Mouse (Mus musculus) stomach, postnatal 0 days (tissue): ENCODE measurements around the gene Dmrt1. TPM values are rescaled to one million over a fixed set of nuclear protein-coding genes. Genes with fewer than 3 reads are reported as not detected.
A peak's percentile ranks its signal among the peaks of the same experiment; 100 is the strongest.

ENCODE experiments used
- ATAC-seq: fragments of 200-750 bp; cut with Nextera tagmentation; 2 replicates; pipeline ENCODE4 v1.8.0; 2017; ENCODE audit not compliant: low FRiP score, low TSS enrichment
- DNase-seq: peaks from one replicate; pipeline ENCODE4 v3.0.0-alpha.2; 2016; ENCODE audit warnings: low spot score
- H3K27ac ChIP-seq: fragments of 300-500 bp; sonication (generic); replicated peaks from 2 replicates; pipeline ENCODE4 v1.5.1; 2014; ENCODE audit warnings: mild to moderate bottlenecking, control low read depth
- H3K27me3 ChIP-seq: fragments of 300-500 bp; sonication (generic); 2 replicates; pipeline ENCODE4 v1.6.1; 2014; ENCODE audit warnings: low read length; ENCODE audit not compliant: control insufficient read depth, insufficient read depth
- H3K36me3 ChIP-seq: fragments of 300-500 bp; sonication (generic); 2 replicates; pipeline ENCODE4 v1.6.1; 2014; ENCODE audit warnings: low read length, mixed read lengths; ENCODE audit not compliant: control insufficient read depth, insufficient read depth
- H3K4me1 ChIP-seq: fragments of 300-500 bp; sonication (generic); replicated peaks from 2 replicates; pipeline ENCODE4 v1.6.1; 2014; ENCODE audit warnings: antibody characterized with exemption; ENCODE audit not compliant: control insufficient read depth, insufficient read depth
- H3K4me2 ChIP-seq: fragments of 300-500 bp; sonication (generic); replicated peaks from 2 replicates; pipeline ENCODE4 v1.6.1; 2014; ENCODE audit warnings: low read depth, mild to moderate bottlenecking, control low read depth, moderate library complexity
- H3K4me3 ChIP-seq: fragments of 300-500 bp; sonication (generic); 2 replicates; pipeline ENCODE4 v1.5.1; 2014; ENCODE audit warnings: low read depth, low read length, control low read depth
- H3K9ac ChIP-seq: fragments of 300-500 bp; sonication (generic); 2 replicates; pipeline ENCODE4 v1.6.1; 2014; ENCODE audit warnings: mild to moderate bottlenecking, low read length, control low read depth, mixed read lengths
- H3K9me3 ChIP-seq: fragments of 300-500 bp; sonication (generic); 2 replicates; pipeline ENCODE4 v1.6.1; 2016; ENCODE audit warnings: low read length; ENCODE audit not compliant: control insufficient read depth
- CTCF ChIP-seq: IDR thresholded peaks from 2 replicates; pipeline ENCODE4 v1.5.1; 2016; ENCODE audit warnings: antibody characterized with exemption, low read depth, mild to moderate bottlenecking, moderate library complexity
- EP300 ChIP-seq: optimal IDR thresholded peaks from 2 replicates; pipeline ENCODE3; 2016; ENCODE audit warnings: antibody characterized with exemption
- WGBS: fragments of 180-500 bp; shearing (Covaris S2); extraction: QIAGEN DNeasy Blood & Tissue Kit; methylation state at CpG from one replicate; pipeline ENCODE4 v1.1.7; 2014; 5-methylcytosine and 5-hydroxymethylcytosine counted together
- polyA plus RNA-seq: library from polyadenylated mRNA; unstranded; fragments of >200 nt; fragmentation: Nextera tagmentation; extraction: Ambion mirVana; gene quantifications from 2 replicates; pipeline ENCODE4 v1.2.1, GENCODE M21; 2015

The Dmrt1 gene
- polyA plus RNA-seq, 1 experiment from 2014 or later: not detected

GRCm38 (mm10) chr19:25506616-25507015 lies 1.2 kb downstream of the Dmrt1 start:
- WGBS: 3% methylated on average over 23 of the region's 23 CpGs
- Histone ChIP-seq H3K9me3 (no peaks in the 10 kb centered on the region; the same call in 1 of the 2 replicates), H3K9ac (no peak overlapping the region), H3K4me3 (peak overlapping the region; percentile 15; the same call in 1 of the 2 replicates), H3K36me3 (no peaks in the 10 kb centered on the region), H3K4me1 (no peaks in the 10 kb centered on the region), H3K27me3 (peaks cover 16% of the 10 kb centered on the region), H3K27ac (no peak overlapping the region), H3K4me2 (no peak overlapping the region)
- ATAC-seq (no peak), DNase-seq (peak; percentile 16)
- TF ChIP-seq CTCF (no peak), EP300 (no peak)

GRCm38 (mm10) chr19:25514986-25515530 lies 9.6 kb downstream of the Dmrt1 start:
- TF ChIP-seq EP300 (no peak), CTCF (no peak)
- 42% methylated on average over 11 of the region's 12 CpGs for WGBS
- Histone ChIP-seq H3K27me3 (no peaks in the 10 kb centered on the region), H3K27ac (no peak overlapping the region), H3K4me1 (no peaks in the 10 kb centered on the region), H3K36me3 (no peaks in the 10 kb centered on the region), H3K4me2 (no peak overlapping the region), H3K9ac (no peak overlapping the region), H3K9me3 (no peaks in the 10 kb centered on the region), H3K4me3 (no peak overlapping the region)
- ATAC-seq (no peak), DNase-seq (no peak)

GRCm38 (mm10) chr19:25524156-25524555 lies 18.7 kb downstream of the Dmrt1 start:
- WGBS: 86% methylated on average over 6 of the region's 6 CpGs

GRCm38 (mm10) chr19:25525726-25526125 lies 20.3 kb downstream of the Dmrt1 start:
- Histone ChIP-seq H3K9ac (no peak overlapping the region), H3K27me3 (no peaks in the 10 kb centered on the region), H3K36me3 (no peaks in the 10 kb centered on the region), H3K9me3 (no peaks in the 10 kb centered on the region), H3K27ac (no peak overlapping the region), H3K4me2 (no peak overlapping the region), H3K4me3 (no peak overlapping the region), H3K4me1 (no peaks in the 10 kb centered on the region)
- ATAC-seq (no peak), DNase-seq (no peak)
- TF ChIP-seq EP300 (no peak), CTCF (no peak)
- WGBS: 97% methylated on average over 20 of the region's 20 CpGs

More at GRCm38 (mm10) chr19:25524156-25524555, 18.7 kb downstream of the Dmrt1 start:
- no peak overlapping the region for H3K4me3 ChIP-seq
- H3K27me3 ChIP-seq: no peaks in the 10 kb centered on the region
- no peak overlapping the region for H3K4me2 ChIP-seq
- H3K9ac ChIP-seq: no peak overlapping the region
- no peaks in the 10 kb centered on the region for H3K9me3 ChIP-seq
- H3K4me1 ChIP-seq: no peaks in the 10 kb centered on the region
- ATAC-seq (no peak), DNase-seq (no peak)
- TF ChIP-seq CTCF: no peak
- TF ChIP-seq EP300: no peak
- H3K36me3 ChIP-seq: no peaks in the 10 kb centered on the region
- no peak overlapping the region for H3K27ac ChIP-seq

GRCm38 (mm10) chr19:25529673-25530072 lies 24.3 kb downstream of the Dmrt1 start:
- ATAC-seq: no peak
- H3K9me3 ChIP-seq: no peaks in the 10 kb centered on the region
- no peak overlapping the region for H3K27ac ChIP-seq
- 75% methylated on average over 12 of the region's 12 CpGs for WGBS
- H3K4me1 ChIP-seq: no peaks in the 10 kb centered on the region
- no peaks in the 10 kb centered on the region for H3K27me3 ChIP-seq
- no peak overlapping the region for H3K4me3 ChIP-seq
- TF ChIP-seq EP300 (no peak), CTCF (no peak)
- no peak for DNase-seq
- no peak overlapping the region for H3K4me2 ChIP-seq
- no peaks in the 10 kb centered on the region for H3K36me3 ChIP-seq
- no peak overlapping the region for H3K9ac ChIP-seq

GRCm38 (mm10) chr19:25545714-25546340 lies 40.4 kb downstream of the Dmrt1 start:
- ATAC-seq: peak; percentile 51; the same call in 1 of the 2 replicates
- H3K9me3 ChIP-seq: no peaks in the 10 kb centered on the region
- TF ChIP-seq EP300 (no peak), CTCF (peak; percentile 88)
- H3K27ac ChIP-seq: no peak overlapping the region
- no peaks in the 10 kb centered on the region for H3K36me3 ChIP-seq
- no peaks in the 10 kb centered on the region for H3K27me3 ChIP-seq
- WGBS: 35% methylated on average over 13 of the region's 13 CpGs
- DNase-seq: peak; percentile 58
- no peak overlapping the region for H3K4me3 ChIP-seq
- H3K4me1 ChIP-seq: no peaks in the 10 kb centered on the region
- no peak overlapping the region for H3K9ac ChIP-seq
- no peak overlapping the region for H3K4me2 ChIP-seq
